Mouse (Mus musculus): ENCODE measurements around the gene Mrpl12. TPM values are rescaled to one million over a fixed set of nuclear protein-coding genes. Genes with fewer than 3 reads are reported as not detected.

Gene Mrpl12
- polyA plus RNA-seq (2017; shearing (Covaris generic)) = 10 to 100 TPM; 67.0 to 68.0 TPM

DNA sequence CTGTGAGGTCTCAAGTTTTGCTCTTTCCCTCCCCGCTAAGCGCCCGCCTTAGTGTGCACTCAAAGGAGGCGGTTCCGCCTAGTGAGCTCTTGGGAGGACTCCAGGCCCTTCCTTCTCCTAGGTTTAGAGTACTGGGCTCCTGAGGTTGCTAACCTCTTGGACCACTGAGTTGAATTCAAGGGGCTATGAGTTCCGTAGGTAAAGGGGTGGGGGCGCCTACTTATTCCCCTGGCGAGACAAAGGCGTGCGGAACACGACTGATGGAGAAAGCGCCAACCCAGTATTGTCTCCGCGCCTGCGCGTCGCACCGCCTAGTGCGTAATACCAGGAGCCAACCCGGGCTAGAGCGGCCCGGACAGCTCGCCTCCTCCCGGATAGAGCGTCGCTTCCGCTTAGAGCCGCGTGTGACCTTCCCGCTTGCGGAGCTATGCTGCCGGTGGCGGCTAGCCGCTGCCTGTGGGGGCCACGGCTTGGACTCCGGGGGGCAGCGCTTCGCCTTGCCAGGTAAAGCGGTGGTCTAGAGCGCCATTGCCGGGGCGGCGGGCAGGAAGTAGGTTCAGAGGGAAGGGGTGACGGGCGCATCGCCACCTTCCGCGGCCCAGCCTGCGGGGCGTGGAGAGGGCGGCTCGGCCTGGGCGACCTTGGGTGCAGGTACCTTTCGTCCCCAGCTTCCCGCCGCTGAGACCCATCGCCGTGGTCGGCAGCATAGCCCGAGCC, at the start of gene Mrpl12:
Gene Mrpl12, plus strand, starts transcription at position 349 of the 717 bp plus-strand sequence.
- ATAC-seq = peak; percentile 97

DNA sequence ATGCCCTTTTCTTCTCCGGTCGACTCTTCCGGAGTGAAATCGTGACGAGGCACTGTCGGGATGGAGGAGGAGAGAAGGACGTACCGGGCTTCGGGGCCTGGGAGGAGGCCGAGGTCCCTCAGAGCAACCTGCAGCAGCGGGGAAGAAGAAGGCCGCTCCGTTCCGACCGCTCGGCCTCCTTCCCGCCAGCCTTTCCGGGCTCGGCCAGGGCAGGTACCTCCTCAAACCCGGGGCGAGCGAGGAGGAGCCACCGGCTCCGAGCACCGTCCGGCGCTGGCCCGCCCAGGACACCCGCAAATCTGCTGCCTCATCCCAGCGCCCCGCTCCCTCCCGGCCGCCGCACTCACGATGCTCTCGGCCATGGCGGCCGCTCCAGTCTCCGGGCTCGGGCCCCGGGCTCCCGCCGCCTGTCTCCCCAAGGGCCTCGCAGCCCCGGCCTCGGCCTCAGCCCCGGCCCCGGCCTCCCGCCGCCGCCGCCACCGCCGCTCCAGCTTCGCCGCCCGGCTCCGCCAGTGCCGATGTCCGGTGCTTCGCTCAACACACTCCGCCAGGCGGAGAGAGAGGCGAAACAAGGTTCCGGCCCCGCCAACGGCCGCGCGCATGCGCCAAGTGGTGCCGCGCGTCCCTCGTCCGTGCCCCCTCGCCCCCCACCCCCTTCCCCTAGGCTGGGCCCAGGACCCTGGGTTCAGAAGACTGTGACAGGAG, 47.1 kb upstream of the Mrpl12 start, which contains the start of gene Nploc4:
Gene Nploc4, minus strand, starts transcription at position 557 of the 705 bp plus-strand sequence.
- peak; percentile 45 for ATAC-seq

DNA sequence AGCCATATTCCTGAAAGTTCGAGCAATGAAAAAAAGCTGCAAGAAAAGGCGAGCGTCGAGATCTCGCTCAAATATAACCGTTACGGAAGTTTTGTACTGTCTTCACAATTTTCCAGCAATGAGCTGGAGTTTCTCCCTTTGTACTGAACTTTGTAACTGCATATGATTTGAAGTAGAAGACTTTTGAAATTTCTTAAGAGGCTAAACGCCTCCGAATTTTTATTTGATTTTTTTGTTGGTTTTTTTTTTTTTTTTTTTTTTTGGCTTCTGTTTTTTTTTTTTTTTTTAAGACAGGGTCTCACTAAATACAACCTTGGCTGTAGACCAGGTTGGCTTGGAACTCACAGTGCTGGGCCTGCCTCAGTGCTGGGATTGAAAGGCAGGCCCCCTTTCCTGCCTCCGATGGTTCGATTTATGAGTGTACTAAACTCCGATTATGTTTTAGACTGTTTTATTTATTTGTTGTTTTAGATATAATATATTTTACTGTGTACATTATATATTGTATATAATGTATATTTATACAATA, 46.5 kb upstream of the Mrpl12 start:
- ATAC-seq = no peak

DNA sequence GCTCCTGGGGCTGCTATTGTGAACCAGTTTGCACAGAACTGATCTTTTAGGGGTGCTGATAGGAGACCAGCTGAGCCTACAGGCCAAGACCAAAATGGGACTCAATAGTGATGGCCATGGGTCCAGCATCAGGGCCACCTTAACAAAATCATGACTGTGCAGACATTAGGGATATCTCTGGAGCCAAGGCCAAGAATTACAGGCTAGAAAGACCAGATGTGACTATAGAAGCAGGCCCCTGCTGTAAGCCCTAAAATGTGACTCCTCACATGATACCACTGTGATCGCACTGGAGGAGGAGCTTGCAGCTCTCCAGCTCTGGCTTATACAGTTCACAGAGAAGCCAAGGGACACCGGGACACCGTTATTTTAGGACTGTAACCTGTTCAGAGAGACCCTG, 42.1 kb upstream of the Mrpl12 start, which contains the start of gene Tspan10:
Gene Tspan10, plus strand, starts transcription at position 301 of the 400 bp plus-strand sequence.
- ATAC-seq = no peak

GRCm38 (mm10) chr11:120442765-120443280, 41.6 kb upstream of the Mrpl12 start:
- ATAC-seq = no peak

DNA sequence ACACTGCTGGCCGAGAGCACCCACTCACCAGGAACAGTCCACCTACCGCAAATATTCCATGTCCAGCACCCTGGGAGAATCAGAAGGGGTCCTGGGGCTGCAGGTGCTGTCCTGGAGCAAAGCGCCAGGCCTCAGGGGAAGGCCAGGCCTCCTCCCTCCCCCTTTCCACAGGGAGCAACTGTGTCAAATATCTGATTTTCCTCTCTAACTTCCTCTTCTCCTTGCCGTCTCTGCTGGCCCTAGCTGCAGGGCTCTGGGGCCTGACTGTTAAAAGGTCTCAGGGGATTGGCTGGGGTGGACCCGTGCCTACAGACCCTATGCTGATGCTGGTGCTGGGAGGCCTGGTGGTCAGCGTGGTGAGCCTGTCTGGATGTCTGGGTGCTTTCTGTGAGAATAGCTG, 40.3 kb upstream of the Mrpl12 start:
- no peak for ATAC-seq

- ATAC-seq = no peak
Measured at GRCm38 (mm10) chr11:120445475-120445874, 38.9 kb upstream of the Mrpl12 start.

DNA sequence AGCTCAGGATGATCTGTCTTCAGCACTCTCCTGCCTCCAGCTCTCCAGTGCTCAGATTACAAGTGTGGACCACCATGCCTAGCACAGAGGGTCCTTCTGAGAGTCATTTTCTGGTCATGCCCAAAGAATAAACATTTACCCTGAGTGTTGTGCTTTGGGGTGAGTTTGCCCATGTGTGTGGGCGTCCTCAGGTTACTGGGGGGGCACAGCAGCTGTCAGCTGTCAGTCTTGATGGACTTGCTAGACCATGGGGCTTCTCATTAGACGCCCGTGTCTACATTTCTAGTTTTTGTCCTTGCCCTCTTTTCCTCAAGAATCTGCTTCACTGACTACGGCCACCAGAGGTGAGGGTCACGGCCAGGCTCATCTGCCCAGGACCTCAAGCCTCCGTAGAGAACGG, 37.2 kb upstream of the Mrpl12 start:
- no peak for ATAC-seq

DNA sequence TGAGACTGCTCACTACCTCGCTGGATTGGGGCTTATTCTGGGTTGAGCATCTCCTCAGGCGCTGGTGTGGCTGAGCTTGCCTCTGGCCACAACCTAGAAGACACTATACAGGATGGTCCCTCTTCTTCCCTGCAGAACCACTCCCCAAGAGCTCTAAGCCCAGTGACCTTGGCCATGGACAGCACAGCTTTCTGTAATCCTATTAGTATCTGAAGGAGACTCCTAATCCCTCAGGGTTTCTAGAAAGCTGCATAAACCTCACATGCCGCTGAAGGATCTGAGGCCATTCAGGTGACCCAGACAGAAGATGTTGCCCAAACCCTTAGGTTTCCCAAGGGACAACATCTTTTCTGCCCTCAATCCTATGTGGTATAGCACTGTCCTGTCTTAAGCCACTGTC, 32.2 kb upstream of the Mrpl12 start:
- ATAC-seq = no peak

- no peak for ATAC-seq
Measured at GRCm38 (mm10) chr11:120453306-120453705, 31.1 kb upstream of the Mrpl12 start, which contains the start of gene Pde6g. Gene Pde6g (minus strand): TSS chr11:120453500.

DNA sequence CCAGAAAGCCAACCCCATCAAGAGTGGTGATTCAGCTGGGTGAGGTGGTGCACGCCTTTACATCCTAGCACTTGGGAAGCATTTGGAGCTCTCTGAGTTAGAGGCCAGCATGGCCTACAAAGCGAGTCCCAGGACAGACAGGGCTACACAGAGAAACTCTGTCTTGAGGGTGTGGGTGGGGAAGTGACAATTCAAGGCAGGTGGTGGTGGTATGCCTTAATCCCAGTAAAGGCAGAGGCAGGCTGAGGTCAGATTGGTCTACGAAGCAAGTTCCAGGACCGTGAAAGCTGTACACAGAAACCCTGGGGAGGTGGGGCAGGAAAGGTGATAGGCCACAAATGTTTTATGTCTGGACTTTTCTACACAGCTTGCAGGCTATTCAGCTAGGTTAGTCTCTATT, 29.4 kb upstream of the Mrpl12 start:
- ATAC-seq = no peak

GRCm38 (mm10) chr11:120455413-120455812, 29.0 kb upstream of the Mrpl12 start:
- ATAC-seq = no peak

DNA sequence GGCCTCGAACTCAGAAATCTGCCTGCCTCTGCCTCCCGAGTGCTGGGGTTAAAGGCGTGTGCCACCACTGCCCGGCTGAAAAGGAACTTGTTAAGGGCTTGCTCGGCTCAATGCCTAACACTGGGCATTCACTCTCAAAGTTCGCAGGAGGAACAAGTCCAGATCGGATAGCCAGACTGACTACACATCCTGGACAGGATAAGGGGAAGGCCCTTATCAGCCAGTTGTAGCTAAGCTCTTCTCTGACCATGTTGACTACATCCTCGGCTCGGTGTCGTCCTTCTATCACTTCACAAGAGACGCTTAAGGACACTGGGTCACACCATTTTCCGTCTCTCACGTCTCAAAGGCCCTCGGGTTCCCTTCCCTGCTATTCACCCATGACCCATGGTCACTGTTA, 27.0 kb upstream of the Mrpl12 start:
- peak; percentile 8 for ATAC-seq

DNA sequence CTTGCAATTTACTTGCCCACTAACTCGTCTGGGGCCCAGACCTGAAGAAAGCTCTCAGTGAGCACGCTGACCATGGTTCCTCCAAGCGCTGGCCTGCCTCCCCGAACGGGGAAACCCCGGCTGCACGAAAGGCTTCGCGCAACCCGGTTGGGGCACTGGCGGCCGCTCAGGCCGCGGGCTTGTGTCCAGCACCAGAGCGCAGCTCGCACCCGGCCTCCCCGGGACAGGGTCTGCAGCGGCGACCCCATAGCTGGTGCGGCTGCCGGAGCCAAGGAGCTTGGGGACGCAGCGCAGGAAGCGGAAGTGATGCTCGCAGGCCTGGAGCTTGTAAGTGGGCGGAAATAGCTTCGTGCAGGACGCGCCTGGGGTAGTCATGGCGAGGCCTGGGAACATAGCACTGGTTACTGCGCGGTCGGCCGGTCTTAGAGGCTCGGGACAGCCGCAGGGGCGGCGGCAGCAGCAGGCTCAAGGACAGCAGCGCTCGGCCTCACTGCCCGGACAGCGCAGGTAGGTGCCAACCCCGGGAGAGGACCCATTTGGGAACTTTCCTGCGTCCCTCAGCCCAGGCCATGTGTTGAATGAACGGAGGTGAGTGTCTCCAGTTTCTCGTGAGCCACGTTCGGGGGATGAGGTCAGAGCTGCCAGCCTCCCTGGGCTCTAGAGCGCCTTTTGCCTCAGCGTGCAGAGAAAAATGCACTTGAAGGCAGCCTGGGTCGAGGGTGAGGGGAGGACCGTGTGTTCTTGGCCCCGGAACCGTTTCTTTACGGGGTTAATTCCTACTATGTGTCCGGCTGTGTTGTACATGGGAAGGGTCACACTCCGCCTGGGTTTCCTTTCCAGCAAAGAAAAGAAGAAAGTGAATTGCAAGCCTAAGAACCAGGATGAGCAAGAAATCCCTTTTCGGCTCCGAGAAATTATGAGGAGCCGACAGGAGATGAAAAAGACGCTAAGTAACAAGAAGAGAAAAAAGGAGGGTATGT, 26.4 kb upstream of the Mrpl12 start, which contains the start of the genes Oxld1 and Ccdc137:
Gene Oxld1, minus strand, starts transcription at position 297 of the 980 bp plus-strand sequence.
Gene Ccdc137, plus strand, starts transcription at position 344 of the 980 bp plus-strand sequence.
- peak; percentile 100 for ATAC-seq

GRCm38 (mm10) chr11:120458847-120459597, 25.4 kb upstream of the Mrpl12 start:
- ATAC-seq = no peak

DNA sequence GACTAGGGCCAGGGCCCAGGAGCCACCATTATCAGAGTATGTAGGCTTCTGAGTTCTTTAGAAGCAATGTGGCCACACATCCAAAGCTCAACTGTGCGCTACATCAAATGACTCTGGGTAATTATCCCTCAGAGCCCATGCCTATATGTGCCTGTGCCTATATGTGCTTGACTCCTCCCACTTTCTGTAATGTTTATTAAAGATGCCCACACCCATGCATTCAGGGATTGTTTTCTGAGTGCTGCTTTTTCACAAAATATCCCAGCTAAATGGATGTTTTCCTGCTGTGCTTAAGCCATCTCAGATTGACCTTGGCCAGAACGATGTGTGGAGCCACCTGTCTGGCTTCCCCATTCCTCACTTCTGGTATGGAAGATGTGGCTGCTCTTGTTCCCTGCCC, 20.9 kb upstream of the Mrpl12 start:
- no peak for ATAC-seq

DNA sequence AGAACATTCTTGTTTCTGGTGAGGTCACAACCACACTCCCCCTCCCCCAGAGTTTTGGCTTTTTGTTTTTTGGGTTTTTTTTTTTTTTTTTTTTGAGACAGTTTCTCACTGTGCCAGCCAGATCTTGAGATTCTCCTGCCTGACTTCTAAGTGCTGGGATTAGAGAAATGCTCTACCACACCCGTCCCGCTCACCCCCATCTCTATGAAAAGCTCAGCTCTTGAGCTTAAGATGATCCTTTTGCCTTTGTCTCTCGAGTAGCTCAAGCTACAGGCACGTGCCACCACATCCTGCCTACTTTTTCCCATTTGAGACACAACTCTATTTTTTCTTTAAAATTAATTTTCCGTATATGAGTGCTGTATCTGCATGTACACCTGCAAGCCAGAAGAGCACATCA, 20.0 kb upstream of the Mrpl12 start:
- no peak for ATAC-seq

- no peak for ATAC-seq
Measured at GRCm38 (mm10) chr11:120465521-120465920, 18.9 kb upstream of the Mrpl12 start.

- ATAC-seq = peak; percentile 100
Measured at GRCm38 (mm10) chr11:120467051-120467735, 17.2 kb upstream of the Mrpl12 start, which contains the start of gene Arl16. Gene Arl16 (minus strand): TSS chr11:120467607.

DNA sequence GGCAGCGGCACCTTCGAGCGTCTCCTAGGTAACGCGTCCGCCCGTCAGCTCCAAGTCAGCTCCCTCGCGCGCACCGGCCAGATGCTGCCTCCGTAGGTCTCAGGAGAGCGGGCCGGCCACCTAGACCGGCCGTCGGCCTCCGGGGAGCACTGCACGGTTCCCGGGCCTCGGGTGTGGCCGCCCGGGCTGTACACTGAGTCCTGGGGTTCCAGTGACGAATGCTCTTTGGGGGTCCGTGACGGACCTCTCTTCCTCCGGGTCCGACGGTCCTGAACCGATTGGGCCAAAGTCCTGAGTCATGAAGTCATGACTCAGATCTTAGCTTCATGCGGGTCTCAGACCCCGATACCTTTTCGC, 16.7 kb upstream of the Mrpl12 start:
- no peak for ATAC-seq

DNA sequence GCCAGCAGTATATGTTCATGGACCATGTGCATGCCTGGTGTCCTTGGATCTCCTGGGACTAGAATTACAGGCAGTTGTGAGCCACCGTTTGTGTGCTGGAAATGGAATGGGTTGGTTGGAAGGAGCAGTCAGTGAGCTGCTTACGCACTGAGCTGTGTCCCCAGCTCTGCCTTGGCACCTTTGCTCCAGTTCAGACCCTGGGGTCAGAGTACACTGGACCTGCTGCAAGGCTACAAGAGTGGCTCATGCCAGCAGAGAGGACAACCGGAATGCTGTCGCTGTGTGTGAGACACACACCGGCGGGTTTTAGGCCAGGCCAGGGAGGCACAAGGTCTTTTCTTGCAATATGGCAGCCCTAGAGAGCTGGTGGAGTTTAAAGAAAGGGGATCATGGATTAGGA, 12.4 kb upstream of the Mrpl12 start:
- ATAC-seq = no peak

Data from CD4-positive, CD25-positive, alpha-beta regulatory T cell, adult 4 months (primary cell).